Mouse (Mus musculus): ENCODE measurements around the gene Pofut1.
"Not testable (repeated sequence)": the region's sequence is repeated elsewhere in the genome, so short reads cannot be mapped to it uniquely, and the experiment has no call there.

Gene Pofut1

GRCm38 (mm10) chr2:153239021-153239859, 2.1 kb upstream of the Pofut1 start:
- DNase-seq (ENCODE audit: low spot score): no peak

GRCm38 (mm10) chr2:153239860-153240480, 1.4 kb upstream of the Pofut1 start:
- no peak for DNase-seq (ENCODE audit: low spot score)

GRCm38 (mm10) chr2:153240701-153241235, 565 bp upstream of the Pofut1 start:
- peak; percentile 27 for DNase-seq (ENCODE audit: low spot score)

- DNase-seq (ENCODE audit: low spot score): no peak
Measured at GRCm38 (mm10) chr2:153242156-153242555, 823 bp downstream of the Pofut1 start.

GRCm38 (mm10) chr2:153249751-153250150, 8.4 kb downstream of the Pofut1 start:
- DNase-seq (ENCODE audit: low spot score): no peak

DNA sequence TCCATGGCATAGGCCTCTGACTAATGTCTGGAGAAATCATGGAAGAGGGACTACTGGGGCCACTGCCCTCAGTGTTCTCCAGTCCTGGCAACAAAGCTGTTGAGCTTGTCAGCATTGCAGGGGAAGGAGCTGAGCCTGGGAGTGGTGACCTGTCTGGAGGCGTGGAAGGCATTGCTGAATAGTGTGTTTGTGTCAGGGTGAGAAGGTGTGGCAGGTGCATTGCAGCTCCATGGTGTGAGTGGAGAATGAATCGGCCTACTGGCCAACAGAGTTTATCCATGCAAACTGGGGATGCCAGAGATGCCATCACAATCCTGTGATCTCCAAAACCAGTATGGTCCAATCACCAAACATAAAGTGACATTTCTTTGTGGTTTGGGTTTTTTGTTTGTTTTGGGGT, 15.3 kb downstream of the Pofut1 start:
- DNase-seq (ENCODE audit: low spot score): no peak

- no peak for DNase-seq (ENCODE audit: low spot score)
Measured at GRCm38 (mm10) chr2:153259030-153259863, 17.9 kb downstream of the Pofut1 start.

GRCm38 (mm10) chr2:153259864-153260674, 18.7 kb downstream of the Pofut1 start:
- DNase-seq (ENCODE audit: low spot score): no peak

DNA sequence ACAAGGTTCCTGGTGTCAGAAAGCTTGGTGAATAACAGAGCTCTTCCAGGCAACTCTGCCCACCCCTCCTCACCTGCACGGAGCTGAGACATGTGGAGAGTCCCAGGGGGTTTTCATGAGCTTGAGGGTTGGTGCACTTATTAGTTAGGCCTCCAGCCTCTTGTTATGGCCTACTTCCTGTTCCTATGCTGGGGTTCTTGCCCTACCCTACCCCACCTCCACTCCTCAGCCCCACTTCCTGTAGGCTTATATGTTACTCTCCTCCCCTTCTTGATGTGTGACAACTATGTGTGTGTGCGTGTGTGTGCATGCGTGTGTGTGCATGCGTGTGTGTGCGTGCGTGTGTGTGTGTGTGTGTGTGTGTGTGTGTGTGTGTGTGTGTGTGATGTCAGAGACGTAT, 21.7 kb downstream of the Pofut1 start:
- no peak for DNase-seq (ENCODE audit: low spot score)

DNA sequence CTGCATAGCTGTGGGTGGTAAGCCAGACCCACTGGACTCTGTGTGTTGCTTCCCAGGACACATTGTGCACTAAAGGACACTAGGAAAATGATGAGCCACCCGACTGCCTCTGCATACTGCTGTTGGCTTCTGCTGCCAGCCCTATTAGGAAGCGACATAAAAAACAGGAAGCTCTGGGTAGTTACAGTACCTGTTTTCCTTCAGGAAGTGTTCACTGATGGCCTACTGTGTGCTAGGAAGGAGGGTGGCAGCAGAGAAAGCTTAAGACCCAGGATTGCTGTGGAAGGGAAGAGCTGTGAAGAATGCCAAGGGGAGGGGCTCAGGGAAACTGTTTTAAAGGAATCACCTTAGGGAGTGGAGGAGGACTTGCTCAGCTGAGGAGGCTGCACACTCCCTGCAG, 26.0 kb downstream of the Pofut1 start:
- no peak for DNase-seq (ENCODE audit: low spot score)

GRCm38 (mm10) chr2:153270231-153270915, 29.0 kb downstream of the Pofut1 start:
- not testable (repeated sequence) for DNase-seq (ENCODE audit: low spot score)

GRCm38 (mm10) chr2:153274200-153274918, 33.0 kb downstream of the Pofut1 start:
- not testable (repeated sequence) for DNase-seq (ENCODE audit: low spot score)

GRCm38 (mm10) chr2:153274919-153275247, 33.5 kb downstream of the Pofut1 start:
- no peak for DNase-seq (ENCODE audit: low spot score)

- DNase-seq (ENCODE audit: low spot score): not testable (repeated sequence)
Measured at GRCm38 (mm10) chr2:153275577-153275976, 34.2 kb downstream of the Pofut1 start.

GRCm38 (mm10) chr2:153276440-153276839, 35.1 kb downstream of the Pofut1 start:
- DNase-seq (ENCODE audit: low spot score): no peak

DNA sequence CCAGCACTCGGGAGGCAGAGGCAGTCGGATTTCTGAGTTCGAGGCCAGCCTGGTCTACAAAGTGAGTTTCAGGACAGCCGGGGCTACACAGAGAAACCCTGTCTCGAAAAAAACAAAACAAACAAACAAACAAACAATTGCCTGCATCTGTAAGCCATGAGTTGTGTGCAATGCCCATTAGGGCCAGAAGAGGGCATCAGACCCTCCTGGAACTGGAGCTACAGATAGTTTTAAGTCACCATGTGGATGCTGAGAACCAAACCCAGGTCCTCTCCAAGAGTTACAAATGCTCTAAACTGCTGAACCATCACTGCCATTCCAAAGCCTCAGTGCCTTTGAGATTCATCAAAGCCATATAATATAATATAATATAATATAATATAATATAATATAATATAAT, 35.5 kb downstream of the Pofut1 start:
- DNase-seq (ENCODE audit: low spot score): not testable (repeated sequence)

GRCm38 (mm10) chr2:153278357-153278756, 37.0 kb downstream of the Pofut1 start:
- no peak for DNase-seq (ENCODE audit: low spot score)

DNA sequence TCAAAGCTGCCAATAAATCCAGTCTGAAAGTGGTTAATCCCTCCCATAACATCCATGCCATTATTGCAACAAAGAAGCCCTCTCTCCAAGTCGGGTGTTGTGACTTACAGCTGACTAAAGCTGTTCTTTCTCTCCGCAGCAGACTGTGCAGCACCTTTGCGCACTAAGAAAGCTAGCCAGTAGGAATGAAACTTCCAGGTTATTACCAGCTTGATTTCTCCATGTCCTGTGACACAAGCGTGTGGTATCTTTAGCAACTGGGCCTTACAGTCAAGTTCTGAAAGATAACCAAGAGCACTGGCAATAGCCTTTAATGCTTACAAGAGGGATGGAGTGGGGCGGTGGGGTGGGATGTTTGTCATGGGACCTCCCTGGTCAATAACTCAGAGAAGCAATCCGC, 42.6 kb downstream of the Pofut1 start:
- no peak for DNase-seq (ENCODE audit: low spot score)

GRCm38 (mm10) chr2:153286524-153286923, 45.2 kb downstream of the Pofut1 start:
- DNase-seq (ENCODE audit: low spot score): no peak

DNA sequence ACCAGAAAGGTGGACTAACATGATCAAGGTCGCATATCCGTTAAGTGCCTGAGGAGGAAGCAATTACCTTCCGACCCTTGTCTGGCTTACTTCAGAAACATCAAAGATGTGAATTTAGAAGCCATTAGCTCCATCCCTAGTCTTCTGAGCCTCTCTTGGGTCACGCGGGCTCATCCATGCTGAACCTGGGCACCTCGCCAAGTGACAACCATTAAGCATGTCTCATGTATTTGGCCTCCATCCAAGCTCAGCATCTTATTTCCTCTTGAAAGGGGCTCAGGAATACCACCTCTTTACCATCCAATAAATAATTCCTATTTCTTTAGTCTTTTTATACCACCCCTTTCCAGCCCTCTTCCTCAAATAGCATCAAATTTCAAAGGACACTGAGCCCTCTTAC, 46.5 kb downstream of the Pofut1 start:
- no peak for DNase-seq (ENCODE audit: low spot score)

Data from ovary, postnatal 10 days (tissue).